Mouse (Mus musculus) embryonic fibroblast, embryonic 13.5 days (primary cell): ENCODE measurements around the gene Ptpn4.

ENCODE experiments used
- CTCF ChIP-seq: IDR thresholded peaks from 2 replicates; pipeline ENCODE4 v1.5.1; 2011; ENCODE audit warnings: mild to moderate bottlenecking, control low read depth, low read length, moderate library complexity, borderline replicate concordance; ENCODE audit not compliant: insufficient read depth
- POLR2A ChIP-seq: IDR thresholded peaks from 2 replicates; pipeline ENCODE4 v1.6.1; 2011; ENCODE audit warnings: low read depth, mild to moderate bottlenecking, control low read depth, low read length, moderate library complexity

DNA sequence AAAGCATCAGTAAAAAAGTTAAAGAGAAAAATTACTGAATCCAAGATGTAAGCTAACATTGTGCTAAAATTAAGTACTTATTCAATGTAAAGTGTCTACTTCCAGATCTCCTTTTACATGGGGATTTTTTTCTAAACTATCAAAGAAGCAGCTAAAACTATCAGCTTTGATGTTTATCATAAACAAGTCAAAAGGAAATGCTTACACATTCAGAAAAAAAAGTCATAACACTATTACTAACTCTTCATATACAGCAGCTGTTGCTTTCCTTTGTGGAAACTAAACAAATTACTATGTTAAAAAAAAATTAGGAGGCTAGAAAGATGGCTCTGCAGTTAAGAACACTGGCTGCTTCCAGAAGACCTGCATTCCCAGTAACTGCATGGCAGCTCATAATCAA is 42.2 kb downstream of the Ptpn4 start:
- TF ChIP-seq CTCF (no peak), POLR2A (no peak)
